Mouse (Mus musculus): ENCODE data around the gene Nat8f2. TPM values are rescaled to one million over a fixed set of nuclear protein-coding genes. Genes with fewer than 3 reads are reported as not detected.
"Not testable (repeated sequence)": the region's sequence is repeated elsewhere in the genome, so short reads cannot be mapped to it uniquely, and the experiment has no call there.

Gene Nat8f2
- total and polyA plus RNA-seq, 2 experiments from 2014 or later, result 0.06 TPM; not detected in 1

DNA sequence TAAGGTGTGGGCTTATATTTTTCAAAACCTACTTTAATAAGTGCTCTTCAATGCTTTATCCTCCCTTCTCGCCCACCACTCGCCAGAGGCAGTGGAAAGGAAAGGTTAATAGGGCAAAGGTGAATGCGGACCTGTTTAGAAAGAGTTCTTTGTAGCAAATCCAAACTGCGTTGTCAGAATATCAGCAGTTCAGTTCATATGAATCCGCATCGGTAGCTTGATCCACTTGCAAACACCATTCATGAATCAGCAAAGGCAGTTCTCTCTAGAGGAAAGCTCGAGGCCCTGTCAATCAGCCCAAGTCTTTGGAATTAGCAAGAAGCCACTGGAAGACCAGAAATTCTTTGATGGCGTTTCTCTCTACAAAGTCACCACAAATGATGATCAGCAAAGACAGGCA is 30.3 kb downstream of the Nat8f2 start:
- DNase-seq (ENCODE audit: low spot score) (no peak), ATAC-seq (ENCODE audit: low FRiP score) (no peak)
- no peak overlapping the region; the same call in 1 of the 2 replicates for H3K27ac ChIP-seq (ENCODE audit: low read depth, low read length)
- no peak for TF ChIP-seq CTCF (IDR thresholded peaks at IDR 0.05)
- H3K27me3 ChIP-seq (ENCODE audit: insufficient read depth, low read length), result no peaks in the 10 kb centered on the region
- no peak overlapping the region for H3K4me2 ChIP-seq (ENCODE audit: low read depth, low read length, poor library complexity, severe bottlenecking)
- WGBS, result 64% methylated on average over 8 of the region's 8 CpGs
- no peaks in the 10 kb centered on the region for H3K36me3 ChIP-seq (ENCODE audit: insufficient read depth, low read length)
- no peak overlapping the region for H3K9ac ChIP-seq (replicated peaks; ENCODE audit: low read length, poor library complexity, severe bottlenecking)
- H3K4me1 ChIP-seq (ENCODE audit: insufficient read depth, low read length), result no peaks in the 10 kb centered on the region
- no peak overlapping the region for H3K4me3 ChIP-seq (ENCODE audit: low read depth, low read length)
- no peaks in the 10 kb centered on the region for H3K9me3 ChIP-seq (ENCODE audit: low read length)

DNA sequence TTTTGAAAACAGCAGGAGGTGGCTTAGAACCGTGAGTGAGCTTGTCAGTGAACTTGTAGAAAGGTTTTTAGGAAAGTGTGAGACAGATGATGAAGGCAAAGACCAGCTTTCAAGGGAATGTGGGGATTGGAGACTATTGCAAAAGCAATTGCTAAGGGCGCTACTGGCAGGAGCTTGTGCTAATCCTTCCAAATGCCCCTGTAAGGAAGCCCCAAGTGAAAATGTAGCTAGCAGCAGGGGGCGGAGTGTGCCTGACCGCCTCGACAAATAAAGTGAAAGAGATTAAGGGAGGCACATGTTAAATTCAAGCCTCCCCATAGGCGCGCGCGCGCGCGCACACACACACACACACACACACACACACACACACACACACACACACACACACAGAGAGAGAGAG is 31.7 kb downstream of the Nat8f2 start:
- H3K9me3 ChIP-seq (ENCODE audit: low read length); H3K9ac ChIP-seq (replicated peaks; ENCODE audit: low read length, poor library complexity, severe bottlenecking); H3K4me1 ChIP-seq (ENCODE audit: insufficient read depth, low read length); H3K4me2 ChIP-seq (ENCODE audit: low read depth, low read length, poor library complexity, severe bottlenecking); H3K36me3 ChIP-seq (ENCODE audit: insufficient read depth, low read length); H3K27me3 ChIP-seq (ENCODE audit: insufficient read depth, low read length); H3K27ac ChIP-seq (ENCODE audit: low read depth, low read length); H3K4me3 ChIP-seq (ENCODE audit: low read depth, low read length): not testable (repeated sequence)
- peak; percentile 49; the same call in 1 of the 2 replicates for TF ChIP-seq CTCF (IDR thresholded peaks at IDR 0.05)
- WGBS, result 14% methylated on average over 12 of the region's 12 CpGs
- DNase-seq (ENCODE audit: low spot score), result peak; percentile 66
- ATAC-seq (ENCODE audit: low FRiP score), result 0 out of 2 replicates have a peak, but pooled peaks have one; percentile 58

DNA sequence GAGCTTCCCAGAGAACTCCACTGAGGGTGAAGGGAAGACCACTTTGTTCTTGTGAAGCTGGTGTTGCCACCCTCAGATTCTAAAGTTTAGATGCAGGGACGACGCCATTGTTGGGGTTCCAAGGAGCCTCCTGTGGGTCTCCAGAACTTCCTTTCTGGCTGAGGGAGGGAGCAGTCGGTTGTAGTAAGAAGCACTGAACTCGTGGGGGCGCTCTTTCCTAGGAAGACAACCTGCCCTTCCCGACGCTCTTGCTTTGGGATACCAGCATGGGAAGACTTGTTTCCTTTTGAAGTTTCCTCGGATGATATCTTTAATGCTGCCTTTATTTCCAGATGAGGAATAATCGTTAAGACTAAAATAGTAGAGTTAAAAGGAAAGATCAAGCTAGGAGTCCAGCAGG is 32.1 kb downstream of the Nat8f2 start:
- ATAC-seq (ENCODE audit: low FRiP score); H3K4me2 ChIP-seq (ENCODE audit: low read depth, low read length, poor library complexity, severe bottlenecking); H3K4me3 ChIP-seq (ENCODE audit: low read depth, low read length); H3K9ac ChIP-seq (replicated peaks; ENCODE audit: low read length, poor library complexity, severe bottlenecking); H3K9me3 ChIP-seq (ENCODE audit: low read length); H3K27me3 ChIP-seq (ENCODE audit: insufficient read depth, low read length); H3K36me3 ChIP-seq (ENCODE audit: insufficient read depth, low read length); H3K27ac ChIP-seq (ENCODE audit: low read depth, low read length); H3K4me1 ChIP-seq (ENCODE audit: insufficient read depth, low read length): not testable (repeated sequence)
- peak; percentile 49 for TF ChIP-seq CTCF (IDR thresholded peaks at IDR 0.05)
- WGBS, result 5% methylated on average over 8 of the region's 9 CpGs
- DNase-seq (ENCODE audit: low spot score), result peak; percentile 34

DNA sequence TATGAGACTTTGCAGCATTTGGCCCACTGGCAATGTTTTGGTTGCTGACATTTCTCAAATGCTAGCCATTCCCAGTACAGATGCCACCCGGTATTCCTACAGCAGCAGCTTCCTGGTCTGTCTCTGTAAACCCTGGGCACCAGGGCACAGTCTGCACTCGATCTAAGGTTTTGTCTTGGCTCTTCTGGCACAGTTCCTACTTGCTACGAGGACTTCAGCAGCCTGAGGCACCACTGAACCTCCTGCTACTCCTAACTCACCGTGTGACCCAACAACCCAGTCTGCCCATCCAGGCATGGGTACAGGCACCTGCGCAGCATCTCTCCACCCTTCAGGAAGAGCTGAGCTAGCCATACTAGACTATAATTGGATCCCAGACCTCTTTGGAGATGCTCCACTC is 32.9 kb downstream of the Nat8f2 start:
- not testable (repeated sequence) for H3K4me3 ChIP-seq (ENCODE audit: low read depth, low read length); ATAC-seq (ENCODE audit: low FRiP score); H3K27ac ChIP-seq (ENCODE audit: low read depth, low read length); H3K4me2 ChIP-seq (ENCODE audit: low read depth, low read length, poor library complexity, severe bottlenecking); H3K36me3 ChIP-seq (ENCODE audit: insufficient read depth, low read length); H3K9me3 ChIP-seq (ENCODE audit: low read length); DNase-seq (ENCODE audit: low spot score); H3K4me1 ChIP-seq (ENCODE audit: insufficient read depth, low read length); H3K27me3 ChIP-seq (ENCODE audit: insufficient read depth, low read length); H3K9ac ChIP-seq (replicated peaks; ENCODE audit: low read length, poor library complexity, severe bottlenecking)
- 79% methylated on average over 5 of the region's 5 CpGs for WGBS

DNA sequence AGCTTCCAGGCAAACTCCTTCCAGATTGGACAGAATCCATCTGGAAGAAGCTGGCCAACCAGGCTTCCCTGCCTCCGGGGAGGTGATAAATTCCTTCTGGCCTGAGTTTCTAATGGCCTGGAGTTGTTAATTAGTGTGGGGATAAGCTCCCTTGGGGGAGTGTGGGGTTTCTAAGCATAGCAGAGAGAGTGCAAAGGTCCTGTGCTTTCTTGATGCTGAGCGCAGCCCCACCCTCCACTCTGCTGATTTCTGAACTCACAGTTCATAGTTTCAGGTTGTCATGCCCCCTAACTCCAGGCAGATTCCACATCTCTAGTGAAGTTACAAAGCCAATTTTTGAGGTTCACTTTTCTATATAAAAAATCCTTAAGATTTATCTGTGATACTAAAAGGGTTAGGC is 33.9 kb downstream of the Nat8f2 start:
- not testable (repeated sequence) for ATAC-seq (ENCODE audit: low FRiP score); H3K27me3 ChIP-seq (ENCODE audit: insufficient read depth, low read length)

DNA sequence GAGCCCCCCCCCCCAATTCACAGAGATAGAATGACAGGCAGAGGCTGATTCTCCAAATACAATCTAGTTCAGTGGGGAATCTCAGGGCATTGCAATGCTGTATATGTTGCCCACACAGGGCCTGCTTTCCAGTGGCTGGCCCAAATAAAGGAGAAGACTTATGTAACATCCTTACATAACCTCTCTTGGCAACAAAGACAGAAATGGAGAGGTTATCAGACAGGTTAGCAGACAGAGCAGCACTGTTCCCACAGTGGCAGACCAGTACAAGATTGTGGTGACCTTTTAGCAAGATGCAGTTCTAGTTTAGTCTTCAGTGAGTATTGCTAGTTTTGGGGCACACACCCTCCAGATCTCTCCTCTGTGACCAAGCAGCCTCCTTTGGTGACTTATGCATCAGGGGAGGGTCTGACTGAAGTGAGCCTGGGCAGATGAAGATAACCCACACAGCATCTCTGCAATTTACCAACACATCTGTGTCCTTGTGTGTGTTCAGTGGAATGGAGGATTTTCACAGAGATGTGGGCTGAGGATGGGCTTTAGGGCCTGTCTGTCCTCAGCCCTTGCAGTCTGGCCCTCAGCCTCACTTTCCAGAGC is 34.4 kb downstream of the Nat8f2 start:
- not testable (repeated sequence) for ATAC-seq (ENCODE audit: low FRiP score); H3K27ac ChIP-seq (ENCODE audit: low read depth, low read length); H3K9ac ChIP-seq (replicated peaks; ENCODE audit: low read length, poor library complexity, severe bottlenecking); H3K4me3 ChIP-seq (ENCODE audit: low read depth, low read length); H3K27me3 ChIP-seq (ENCODE audit: insufficient read depth, low read length); H3K9me3 ChIP-seq (ENCODE audit: low read length); H3K4me1 ChIP-seq (ENCODE audit: insufficient read depth, low read length); H3K36me3 ChIP-seq (ENCODE audit: insufficient read depth, low read length); DNase-seq (ENCODE audit: low spot score); H3K4me2 ChIP-seq (ENCODE audit: low read depth, low read length, poor library complexity, severe bottlenecking)

More for the DNA sequence above, 33.9 kb downstream of the Nat8f2 start:
- not testable (repeated sequence) for H3K4me1 ChIP-seq (ENCODE audit: insufficient read depth, low read length); H3K36me3 ChIP-seq (ENCODE audit: insufficient read depth, low read length); H3K27ac ChIP-seq (ENCODE audit: low read depth, low read length); H3K9me3 ChIP-seq (ENCODE audit: low read length); DNase-seq (ENCODE audit: low spot score); H3K4me3 ChIP-seq (ENCODE audit: low read depth, low read length); H3K9ac ChIP-seq (replicated peaks; ENCODE audit: low read length, poor library complexity, severe bottlenecking); H3K4me2 ChIP-seq (ENCODE audit: low read depth, low read length, poor library complexity, severe bottlenecking)
- 84% methylated on average over 1 of the region's 2 CpGs for WGBS

All from midbrain, postnatal 0 days (tissue).